Mouse (Mus musculus) hindbrain, embryonic 12.5 days (tissue): Measurements from ENCODE around the gene Cdc34. TPM values are rescaled to one million over a fixed set of nuclear protein-coding genes. Genes with fewer than 3 reads are reported as not detected.

Experiments used
- ATAC-seq: fragments of 200-750 bp; cut with Nextera tagmentation; 2 replicates; pipeline ENCODE4 v1.8.0; 2017; ENCODE audit warnings: moderate TSS enrichment; ENCODE audit not compliant: low FRiP score
- H3K27ac ChIP-seq: fragments of 300-500 bp; sonication (generic); 2 replicates; pipeline ENCODE4 v1.5.1; 2016; ENCODE audit warnings: mild to moderate bottlenecking
- H3K27me3 ChIP-seq: fragments of 300-500 bp; sonication (generic); 2 replicates; pipeline ENCODE4 v1.6.1; 2016; ENCODE audit warnings: mild to moderate bottlenecking
- H3K36me3 ChIP-seq: fragments of 300-500 bp; sonication (generic); 2 replicates; pipeline ENCODE4 v1.6.1; 2016; ENCODE audit warnings: mild to moderate bottlenecking
- H3K4me1 ChIP-seq: fragments of 300-500 bp; sonication (generic); 2 replicates; pipeline ENCODE4 v1.6.1; 2016
- H3K4me2 ChIP-seq: fragments of 300-500 bp; sonication (generic); replicated peaks from 2 replicates; pipeline ENCODE4 v1.6.1; 2016; ENCODE audit warnings: mild to moderate bottlenecking
- H3K4me3 ChIP-seq: fragments of 300-500 bp; sonication (generic); 2 replicates; pipeline ENCODE4 v1.5.1; 2016; ENCODE audit warnings: mild to moderate bottlenecking
- H3K9ac ChIP-seq: fragments of 300-500 bp; sonication (generic); 2 replicates; pipeline ENCODE4 v1.6.1; 2016; ENCODE audit warnings: mild to moderate bottlenecking, moderate library complexity
- H3K9me3 ChIP-seq: fragments of 300-500 bp; sonication (generic); replicated peaks from 2 replicates; pipeline ENCODE4 v1.6.1; 2016; ENCODE audit warnings: mild to moderate bottlenecking
- WGBS: fragments of 180-500 bp; shearing (Covaris S2); methylation state at CpG from one replicate; pipeline ENCODE4 v1.1.7; 2016; 5-methylcytosine and 5-hydroxymethylcytosine counted together
- polyA plus RNA-seq: library from polyadenylated mRNA; unstranded; fragments of >200 nt; fragmentation: Nextera tagmentation; extraction: Ambion mirVana; gene quantifications from 2 replicates; pipeline ENCODE4 v1.2.1, GENCODE M21; 2016

Cdc34 gene
- polyA plus RNA-seq, 1 experiment from 2014 or later = 121 TPM

GRCm38 (mm10) chr10:79660298-79660697 is 21.7 kb upstream of the Cdc34 start:
- no peaks in the 10 kb centered on the region for H3K36me3 ChIP-seq
- no peak overlapping the region for H3K9ac ChIP-seq
- no peak overlapping the region for H3K27ac ChIP-seq
- no peak overlapping the region for H3K4me3 ChIP-seq
- no peak for ATAC-seq
- 68% methylated on average over 2 of the region's 2 CpGs for WGBS
- peaks cover 5% of the 10 kb centered on the region; the same call in 1 of the 2 replicates for H3K27me3 ChIP-seq
- no peaks in the 10 kb centered on the region for H3K9me3 ChIP-seq
- H3K4me1 ChIP-seq = peaks cover 7% of the 10 kb centered on the region
- no peak overlapping the region for H3K4me2 ChIP-seq

GRCm38 (mm10) chr10:79661861-79662260 is 20.1 kb upstream of the Cdc34 start:
- Histone ChIP-seq H3K9ac (no peak overlapping the region), H3K4me3 (no peak overlapping the region), H3K4me1 (peaks cover 7% of the 10 kb centered on the region), H3K27me3 (no peaks in the 10 kb centered on the region; the same call in 1 of the 2 replicates), H3K36me3 (no peaks in the 10 kb centered on the region), H3K27ac (no peak overlapping the region), H3K9me3 (no peaks in the 10 kb centered on the region), H3K4me2 (no peak overlapping the region)
- no peak for ATAC-seq
- WGBS = 53% methylated on average over 3 of the region's 3 CpGs

- no peak within 1 kb of the TSS for H3K4me2 ChIP-seq
- H3K4me3 ChIP-seq = no peak within 1 kb of the TSS
- no peak within 1 kb of the TSS for H3K27ac ChIP-seq
- 11% methylated on average over 13 of the region's 13 CpGs for WGBS
- ATAC-seq = no peak
- H3K4me1 ChIP-seq = peaks cover 12% of the 10 kb centered on the region
- no peaks in the 10 kb centered on the region; the same call in 1 of the 2 replicates for H3K27me3 ChIP-seq
- no peaks in the 10 kb centered on the region for H3K9me3 ChIP-seq
- H3K9ac ChIP-seq = 0 out of 2 replicates have a peak within 1 kb of the TSS, but pooled peaks have one; percentile 13
- no peaks in the 10 kb centered on the region for H3K36me3 ChIP-seq
These were observed 17.8 kb upstream of the Cdc34 start, which contains the start of gene Madcam1 for GRCm38 (mm10) chr10:79664131-79664665. Gene Madcam1, plus strand, starts transcription at chr10:79664559.

GRCm38 (mm10) chr10:79665051-79665450 is 16.9 kb upstream of the Cdc34 start:
- peaks cover 13% of the 10 kb centered on the region for H3K4me1 ChIP-seq
- H3K4me2 ChIP-seq = no peak overlapping the region
- H3K27me3 ChIP-seq = no peaks in the 10 kb centered on the region; the same call in 1 of the 2 replicates
- H3K36me3 ChIP-seq = no peaks in the 10 kb centered on the region
- no peak overlapping the region for H3K4me3 ChIP-seq
- no peak overlapping the region for H3K27ac ChIP-seq
- H3K9ac ChIP-seq = no peak overlapping the region
- ATAC-seq = no peak
- WGBS = 84% methylated on average over 8 of the region's 8 CpGs
- no peaks in the 10 kb centered on the region for H3K9me3 ChIP-seq

GRCm38 (mm10) chr10:79666493-79666892 is 15.5 kb upstream of the Cdc34 start:
- ATAC-seq = no peak
- H3K27ac ChIP-seq = no peak overlapping the region
- H3K4me2 ChIP-seq = no peak overlapping the region
- H3K9ac ChIP-seq = no peak overlapping the region
- no peaks in the 10 kb centered on the region for H3K9me3 ChIP-seq
- 73% methylated on average over 9 of the region's 9 CpGs for WGBS
- peaks cover 27% of the 10 kb centered on the region for H3K4me1 ChIP-seq
- no peaks in the 10 kb centered on the region; the same call in 1 of the 2 replicates for H3K27me3 ChIP-seq
- no peaks in the 10 kb centered on the region for H3K36me3 ChIP-seq
- H3K4me3 ChIP-seq = no peak overlapping the region

- no peaks in the 10 kb centered on the region for H3K9me3 ChIP-seq
- peak overlapping the region; percentile 71; the same call in 1 of the 2 replicates for H3K4me2 ChIP-seq
- whole genome bisulfite sequencing = 82% methylated on average over 5 of the region's 5 CpGs
- no peak overlapping the region for H3K9ac ChIP-seq
- H3K27ac ChIP-seq = peak overlapping the region; percentile 98; the same call in 1 of the 2 replicates
- no peak for ATAC-seq
- H3K27me3 ChIP-seq = no peaks in the 10 kb centered on the region; the same call in 1 of the 2 replicates
- H3K4me3 ChIP-seq = no peak overlapping the region
- peaks cover 1% of the 10 kb centered on the region; the same call in 1 of the 2 replicates for H3K36me3 ChIP-seq
- peaks cover 27% of the 10 kb centered on the region for H3K4me1 ChIP-seq
These were observed 13.9 kb upstream of the Cdc34 start for GRCm38 (mm10) chr10:79668076-79668475.

- H3K4me3 ChIP-seq = peak within 1 kb of the TSS; percentile 92
- H3K36me3 ChIP-seq = peaks cover 5% of the 10 kb centered on the region; the same call in 1 of the 2 replicates
- H3K27ac ChIP-seq = peak within 1 kb of the TSS; percentile 98
- ATAC-seq = peak; percentile 83
- no peaks in the 10 kb centered on the region; the same call in 1 of the 2 replicates for H3K27me3 ChIP-seq
- H3K4me1 ChIP-seq = peaks cover 27% of the 10 kb centered on the region
- peak within 1 kb of the TSS; percentile 93 for H3K9ac ChIP-seq
- WGBS = under 1% methylated on average over 45 of the region's 45 CpGs
- H3K4me2 ChIP-seq = peak within 1 kb of the TSS; percentile 71
- no peaks in the 10 kb centered on the region for H3K9me3 ChIP-seq
These were observed 13.0 kb upstream of the Cdc34 start, which contains the start of gene Tpgs1 for GRCm38 (mm10) chr10:79668771-79669575. Gene Tpgs1, plus strand, starts transcription at chr10:79669369.

- Histone ChIP-seq H3K9ac (peak overlapping the region; percentile 93), H3K27ac (peak overlapping the region; percentile 98), H3K4me3 (peak overlapping the region; percentile 92), H3K36me3 (peaks cover 5% of the 10 kb centered on the region; the same call in 1 of the 2 replicates), H3K27me3 (no peaks in the 10 kb centered on the region; the same call in 1 of the 2 replicates), H3K4me2 (peak overlapping the region; percentile 71), H3K4me1 (peaks cover 24% of the 10 kb centered on the region), H3K9me3 (no peaks in the 10 kb centered on the region)
- WGBS = under 1% methylated on average over 47 of the region's 47 CpGs
- ATAC-seq = peak; percentile 73
These were observed 12.4 kb upstream of the Cdc34 start for GRCm38 (mm10) chr10:79669576-79670057.

- ATAC-seq = peak; percentile 36
These were observed 11.7 kb upstream of the Cdc34 start for GRCm38 (mm10) chr10:79670071-79670888.

GRCm38 (mm10) chr10:79671396-79672087 is 10.5 kb upstream of the Cdc34 start:
- Histone ChIP-seq H3K9ac (no peak overlapping the region), H3K27me3 (no peaks in the 10 kb centered on the region), H3K27ac (no peak overlapping the region), H3K36me3 (peaks cover 14% of the 10 kb centered on the region; the same call in 1 of the 2 replicates), H3K9me3 (no peaks in the 10 kb centered on the region), H3K4me2 (peak overlapping the region; percentile 71; the same call in 1 of the 2 replicates), H3K4me3 (no peak overlapping the region), H3K4me1 (peaks cover 24% of the 10 kb centered on the region)
- WGBS = 68% methylated on average over 6 of the region's 6 CpGs
- ATAC-seq = no peak

More at GRCm38 (mm10) chr10:79670071-79670888, 11.7 kb upstream of the Cdc34 start:
- H3K27me3 ChIP-seq = no peaks in the 10 kb centered on the region; the same call in 1 of the 2 replicates
- peaks cover 5% of the 10 kb centered on the region; the same call in 1 of the 2 replicates for H3K36me3 ChIP-seq
- 37% methylated on average over 15 of the region's 15 CpGs for WGBS
- H3K9ac ChIP-seq = peak overlapping the region; percentile 93
- H3K9me3 ChIP-seq = no peaks in the 10 kb centered on the region
- H3K4me3 ChIP-seq = peak overlapping the region; percentile 92
- peaks cover 24% of the 10 kb centered on the region for H3K4me1 ChIP-seq
- peak overlapping the region; percentile 98 for H3K27ac ChIP-seq
- H3K4me2 ChIP-seq = peak overlapping the region; percentile 71

GRCm38 (mm10) chr10:79672088-79672455 is 9.9 kb upstream of the Cdc34 start:
- no peaks in the 10 kb centered on the region for H3K27me3 ChIP-seq

More at GRCm38 (mm10) chr10:79672088-79672455, 9.9 kb upstream of the Cdc34 start:
- Histone ChIP-seq H3K9ac (no peak overlapping the region), H3K4me3 (no peak overlapping the region), H3K4me2 (no peak overlapping the region), H3K9me3 (no peaks in the 10 kb centered on the region), H3K27ac (no peak overlapping the region), H3K4me1 (peaks cover 24% of the 10 kb centered on the region), H3K36me3 (peaks cover 14% of the 10 kb centered on the region; the same call in 1 of the 2 replicates)
- no peak for ATAC-seq
- 55% methylated on average over 3 of the region's 3 CpGs for WGBS
